Mouse (Mus musculus): ENCODE results near the gene Gm15217.

Gene Gm15217

DNA sequence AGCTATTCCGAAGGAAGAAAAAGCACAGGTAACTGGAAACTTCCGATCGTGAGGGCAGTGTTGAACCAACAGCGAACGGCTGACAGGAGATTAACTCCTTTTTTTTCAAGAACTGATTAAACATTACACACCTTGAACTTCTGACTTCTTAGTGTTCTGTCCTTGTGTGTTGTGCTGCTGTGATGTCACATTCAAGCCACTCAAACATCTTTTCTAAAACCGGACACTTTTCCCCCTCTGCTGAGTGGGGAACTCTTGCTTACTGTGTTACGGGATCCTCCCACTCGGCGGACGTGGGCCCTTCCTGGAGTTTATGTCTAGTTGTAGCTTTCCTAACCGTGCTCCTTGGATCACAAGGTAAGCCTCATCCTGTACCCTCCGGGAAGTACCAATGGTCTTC is at the start of gene Gm15217:
Gene Gm15217, plus strand, starts transcription at position 130 of the 400 bp plus-strand sequence.
- no peak for DNase-seq

DNA sequence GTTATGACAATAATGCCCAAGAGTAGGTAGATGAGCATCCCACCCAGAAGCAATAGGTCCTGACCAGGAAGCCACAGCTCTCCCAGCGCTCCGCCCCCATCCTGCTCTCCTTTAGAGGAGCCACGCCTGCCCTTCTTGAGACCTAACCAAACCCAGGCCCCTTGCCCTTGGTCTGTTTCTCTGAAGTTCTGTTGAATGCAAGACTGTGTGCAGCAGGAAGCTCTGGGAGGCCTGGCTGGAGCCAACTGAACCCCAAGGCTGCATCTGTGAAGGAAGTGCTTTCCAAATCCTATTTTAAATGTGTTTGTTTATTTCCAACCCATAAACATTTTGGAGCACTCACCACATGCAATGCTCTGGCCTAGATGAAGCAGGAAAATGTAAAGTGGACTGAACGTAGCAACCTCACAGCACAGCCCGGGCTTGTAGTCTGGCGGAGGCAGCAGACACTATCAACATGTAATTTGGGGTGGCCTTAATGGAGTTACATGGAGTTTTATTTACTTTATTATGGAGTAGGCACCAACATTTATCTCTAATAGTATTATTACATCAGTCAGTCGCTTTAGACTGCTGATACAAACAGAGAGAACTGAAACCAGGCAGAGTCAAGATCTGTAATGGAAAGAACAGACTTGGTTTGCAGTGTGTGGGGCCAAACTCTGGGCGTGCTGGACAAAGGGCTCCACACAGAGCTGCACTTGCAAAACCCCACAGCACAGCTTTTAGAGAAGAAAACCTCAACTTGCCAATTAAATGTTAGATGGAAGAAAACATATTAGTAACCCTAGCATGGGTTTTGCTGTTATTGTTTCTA is 45.6 kb upstream of the Gm15217 start:
- DNase-seq = no peak

DNA sequence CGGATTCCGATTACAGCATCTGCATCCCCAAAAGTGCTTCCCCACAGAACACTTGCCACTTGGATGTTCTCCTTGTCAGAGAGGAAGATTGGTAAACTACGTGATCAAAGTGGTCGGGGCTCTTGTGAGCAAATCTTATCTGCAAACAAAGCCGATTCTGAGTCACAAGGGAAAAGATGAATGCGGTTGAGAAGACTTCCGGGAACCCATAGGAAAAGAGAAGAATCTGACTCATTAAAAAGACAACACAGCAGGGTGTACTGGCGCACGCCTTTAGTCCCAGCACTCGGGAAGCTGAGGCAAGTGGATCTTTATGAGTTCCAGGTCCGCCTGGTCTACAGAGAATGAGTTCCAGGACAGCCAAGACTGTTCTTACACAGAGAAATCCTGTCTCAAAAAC is 40.4 kb upstream of the Gm15217 start:
- no peak for DNase-seq

DNA sequence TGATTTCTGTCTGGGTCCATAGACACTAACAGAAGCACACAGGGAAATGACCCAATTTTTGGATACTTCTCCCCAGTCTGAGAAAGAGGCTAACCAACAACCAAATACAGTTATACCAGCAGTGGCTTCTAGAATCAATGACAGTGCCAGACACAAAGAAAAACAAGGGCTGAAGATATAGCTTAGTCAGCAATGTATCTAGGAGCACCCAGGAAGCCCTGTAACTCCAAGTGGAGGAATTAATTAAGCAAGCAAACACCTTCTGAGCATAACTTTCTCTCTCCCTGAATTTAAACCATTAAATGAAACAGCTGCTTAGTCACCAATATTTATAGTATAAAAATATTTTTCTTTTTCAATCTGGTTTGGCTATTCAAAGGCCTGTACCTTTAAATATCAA is 34.5 kb upstream of the Gm15217 start:
- DNase-seq = no peak

DNA sequence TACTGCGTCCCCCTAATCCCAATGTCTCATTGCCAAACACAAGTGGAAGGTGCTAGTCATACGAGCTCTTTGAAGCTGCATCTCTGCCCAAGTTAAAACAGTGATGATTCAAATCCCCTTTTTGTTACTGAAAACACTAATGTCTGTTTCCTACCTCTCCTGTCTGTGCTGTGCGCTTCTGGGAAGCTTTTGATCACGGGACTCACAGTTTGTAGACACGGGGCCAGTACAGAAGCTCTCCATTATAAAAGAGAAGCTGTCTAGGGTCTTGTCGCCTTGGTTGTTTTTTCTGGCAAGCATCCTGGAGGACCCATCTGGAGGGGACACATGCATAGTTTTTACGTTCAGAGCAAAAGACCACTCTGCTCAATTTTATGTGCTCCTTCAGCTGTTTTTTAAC is 21.9 kb upstream of the Gm15217 start:
- DNase-seq = no peak

DNA sequence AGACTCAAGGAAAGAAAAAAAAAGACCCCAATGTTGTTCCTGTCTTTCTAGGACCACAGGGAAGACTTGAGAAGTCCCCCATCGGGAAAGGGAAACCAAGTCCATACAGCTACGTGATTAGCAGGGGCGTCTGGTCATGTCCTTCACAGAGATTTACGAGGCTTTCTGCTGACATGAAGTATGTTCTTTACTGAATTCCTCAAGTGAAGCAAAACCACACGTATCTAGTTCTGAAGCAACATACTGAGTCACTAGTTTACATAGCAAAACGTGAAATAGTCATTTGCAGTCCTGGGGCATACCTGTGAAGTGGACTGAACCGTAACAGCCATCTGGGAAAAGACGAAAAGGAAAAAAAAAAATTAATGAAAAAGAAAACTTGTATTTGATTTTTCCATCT is 21.5 kb upstream of the Gm15217 start:
- no peak for DNase-seq

DNA sequence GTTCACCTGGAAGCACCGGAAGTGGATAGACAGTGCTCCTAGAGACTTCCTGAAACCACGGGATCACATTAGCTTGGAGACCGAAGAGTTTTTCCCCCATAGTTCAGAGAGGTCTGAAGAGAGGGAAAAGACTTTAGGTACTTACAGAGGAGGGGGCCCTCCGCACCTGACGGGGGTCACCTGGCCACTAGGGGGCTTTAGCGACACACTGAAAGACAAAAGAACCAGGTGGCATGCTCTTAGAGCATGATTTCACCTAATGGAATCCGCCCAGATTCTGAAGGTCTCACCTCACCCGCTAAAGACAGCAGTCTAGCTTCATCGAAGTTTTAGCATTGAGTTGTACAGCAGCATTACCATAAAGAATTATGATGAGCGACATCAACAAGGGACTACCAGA is 16.0 kb upstream of the Gm15217 start:
- no peak for DNase-seq

DNA sequence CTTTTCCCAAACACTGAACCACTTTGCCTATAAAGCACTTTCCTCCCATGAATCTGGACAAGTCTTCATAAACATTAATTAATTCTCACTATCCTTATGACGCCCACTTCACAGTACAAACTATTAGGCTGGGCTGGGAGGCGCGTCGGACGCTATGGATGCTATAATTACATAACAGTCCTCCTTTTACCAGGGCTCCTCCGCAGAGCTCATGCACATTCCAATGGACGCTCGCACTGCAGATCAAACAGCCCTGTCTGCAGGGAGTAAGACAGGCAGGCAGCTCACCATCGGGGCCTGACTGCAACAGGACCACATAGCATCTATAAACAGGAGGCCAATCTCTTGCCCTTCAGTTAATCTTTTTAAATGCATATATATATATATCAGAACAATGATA is 6.8 kb upstream of the Gm15217 start:
- no peak for DNase-seq

DNA sequence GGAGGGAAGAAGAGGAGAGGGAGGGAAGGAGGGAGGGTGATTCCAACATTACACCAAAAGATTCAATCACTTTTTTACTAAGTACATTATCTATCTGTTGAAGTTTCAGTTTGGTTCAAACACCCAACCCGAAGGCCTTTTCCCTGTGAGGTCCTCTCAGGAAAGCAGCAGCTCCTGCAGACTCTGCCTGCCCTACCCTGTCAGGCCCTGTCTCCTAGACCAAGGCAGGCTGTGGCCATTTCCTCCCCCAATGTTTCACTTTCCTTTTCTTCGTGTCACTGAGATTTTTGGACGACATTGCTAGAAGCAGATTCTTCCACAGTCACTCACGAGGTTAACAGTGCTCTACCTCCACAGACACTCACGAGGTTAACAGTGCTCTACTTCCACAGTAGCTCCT is 3.4 kb upstream of the Gm15217 start:
- no peak for DNase-seq

DNA sequence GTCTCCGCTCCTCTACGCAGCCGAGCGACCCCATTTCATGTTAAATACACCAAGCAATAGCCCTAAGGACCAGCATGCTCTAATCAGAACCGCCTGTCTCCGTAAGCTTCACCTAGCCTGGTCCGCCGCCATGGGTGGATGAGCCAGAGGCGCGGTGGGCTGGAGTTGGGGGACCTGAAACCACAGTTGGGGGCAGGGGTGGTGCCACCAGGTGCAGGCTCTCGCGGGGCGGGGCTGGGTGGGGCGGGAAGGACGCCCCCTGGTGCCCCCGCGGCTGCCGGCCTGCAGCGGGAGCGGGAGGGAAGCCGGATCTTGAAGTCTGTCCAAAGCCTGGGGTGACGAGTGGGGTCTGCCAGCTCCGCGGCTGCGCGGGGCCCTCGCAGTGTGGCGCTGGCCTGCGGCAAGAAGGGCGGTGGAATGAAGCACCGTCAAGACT is 1.1 kb downstream of the Gm15217 start:
- DNase-seq = peak; percentile 59

DNA sequence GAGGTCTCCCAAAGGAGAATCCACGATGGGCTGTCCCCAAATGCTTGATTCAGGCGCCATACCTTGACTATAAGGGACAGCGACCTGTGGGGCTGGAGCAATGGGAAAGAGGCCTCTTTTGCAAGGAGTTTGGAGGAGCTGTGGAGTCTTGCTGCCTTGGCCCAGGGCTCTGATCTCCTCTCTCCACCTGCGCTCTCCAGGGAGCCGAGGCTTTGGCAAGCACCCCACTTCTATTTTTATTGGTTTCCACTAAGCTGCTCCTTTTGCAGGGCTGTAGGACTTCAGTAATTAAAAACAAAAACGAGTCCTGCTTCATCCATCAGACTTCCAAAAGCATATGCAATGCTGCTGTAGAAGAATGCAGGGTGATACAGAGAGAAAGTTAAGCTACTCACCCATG is 2.2 kb downstream of the Gm15217 start:
- no peak for DNase-seq

DNA sequence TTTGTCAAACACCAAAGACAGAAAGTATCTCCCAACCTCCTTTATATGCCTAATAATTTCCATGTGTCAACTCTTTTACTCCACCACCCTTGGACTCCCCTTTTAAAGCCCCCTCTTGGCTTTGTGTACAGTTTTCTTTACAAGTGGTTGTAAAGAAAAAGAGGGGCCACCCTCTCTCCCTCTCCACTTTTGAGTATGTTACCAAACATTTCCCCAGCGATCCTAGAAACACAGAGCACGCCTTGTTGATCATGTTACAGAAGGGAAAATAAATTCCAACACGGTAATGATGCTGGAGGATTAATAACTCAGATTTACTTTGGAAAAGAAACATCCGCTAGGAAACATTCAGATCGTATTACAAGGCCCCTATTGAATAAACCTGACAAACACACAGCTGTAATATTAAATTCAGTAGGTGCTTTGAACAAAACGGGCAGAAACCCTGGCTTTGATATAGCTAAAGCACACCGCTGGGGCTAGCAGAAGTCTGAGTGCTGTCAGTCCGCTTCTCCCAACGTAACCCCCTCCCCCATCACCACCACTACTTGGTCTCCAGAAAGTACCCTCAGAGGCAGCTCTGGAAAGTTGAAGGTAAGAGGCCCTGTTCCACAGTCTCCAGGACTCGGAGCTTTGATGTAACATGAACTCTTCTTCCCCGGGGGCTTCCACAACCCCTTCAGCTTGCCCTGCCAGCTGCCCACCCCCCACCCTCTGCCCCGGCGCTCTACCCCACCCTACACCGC is 5.9 kb downstream of the Gm15217 start:
- DNase-seq = no peak

DNA sequence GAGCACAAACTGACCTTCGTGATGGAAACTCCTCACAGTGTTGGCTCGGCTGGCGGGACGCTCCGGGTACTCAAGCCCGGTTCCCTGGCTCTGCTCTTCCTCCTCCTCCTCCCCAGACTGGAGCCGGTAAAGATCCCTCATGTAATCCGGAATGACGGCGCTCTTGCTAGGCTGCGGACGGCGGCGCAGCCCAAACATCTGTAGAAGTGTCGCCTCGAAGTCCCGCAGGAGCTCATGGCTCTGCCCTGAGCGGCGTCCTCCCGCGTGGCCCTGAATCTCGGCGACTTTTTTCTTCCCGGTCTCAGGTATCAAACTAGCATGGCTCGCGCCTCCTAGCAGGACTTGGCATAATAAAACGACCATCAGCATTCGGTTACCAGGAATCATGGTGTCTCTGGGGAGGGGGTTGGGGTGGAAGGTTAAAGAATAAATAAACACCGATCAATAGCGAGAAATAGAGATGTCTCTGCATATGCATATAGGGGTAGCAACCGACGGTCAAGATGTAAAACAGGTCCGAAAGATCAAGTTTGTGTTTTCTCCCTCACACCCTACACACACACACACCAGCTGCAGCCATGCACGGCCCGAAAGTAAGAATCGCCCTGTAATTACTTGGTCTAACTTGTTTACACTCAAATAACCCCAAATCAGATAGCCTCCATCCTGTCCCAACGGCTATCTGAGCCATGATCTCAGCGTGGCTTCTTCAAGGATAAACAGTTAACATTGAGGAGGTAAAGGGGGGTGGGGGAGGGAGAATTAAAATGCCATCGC is 6.7 kb downstream of the Gm15217 start:
- peak; percentile 46 for DNase-seq

DNA sequence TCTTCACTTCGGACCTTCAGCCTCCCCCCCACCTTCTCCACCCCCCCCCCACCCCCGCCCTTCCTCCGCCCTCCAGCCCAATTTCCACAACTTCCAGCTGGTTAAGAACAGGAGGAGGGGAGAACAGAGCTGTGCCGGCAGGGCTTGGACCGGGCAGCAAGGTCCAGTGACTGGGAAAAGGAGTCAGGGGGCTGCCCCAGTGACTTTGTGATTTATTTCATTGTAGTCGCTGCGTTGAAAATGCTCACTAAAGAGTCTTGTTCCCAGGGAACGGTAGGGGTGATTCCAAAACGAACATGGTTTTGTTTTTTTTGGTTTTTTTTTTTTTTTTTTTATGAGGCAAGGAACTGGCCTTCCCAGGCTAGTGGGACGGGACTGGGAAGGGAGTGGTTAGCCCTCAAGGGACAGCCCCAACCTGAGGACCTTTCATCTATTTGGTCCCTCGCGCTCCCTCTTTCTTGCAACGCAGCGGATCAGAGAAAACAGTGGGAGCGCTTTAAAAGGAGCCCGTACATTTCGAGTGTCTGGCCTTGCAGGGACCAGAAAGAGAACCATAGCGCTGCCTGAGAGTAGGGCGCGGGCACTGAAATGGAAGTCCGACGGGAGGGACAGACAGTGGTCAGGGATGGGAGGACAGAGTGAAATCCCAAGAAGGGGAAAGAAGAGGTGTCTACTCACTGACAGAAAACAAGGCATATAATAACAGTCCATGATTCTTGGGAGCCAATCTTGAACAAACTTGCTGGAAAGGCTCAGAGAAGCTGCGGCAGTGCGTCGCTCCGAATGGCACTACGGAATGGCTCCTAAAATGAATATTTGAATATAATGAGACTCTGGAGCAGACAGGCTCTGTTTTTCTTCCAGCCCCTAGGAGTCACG is 7.5 kb downstream of the Gm15217 start:
- DNase-seq = no peak

DNA sequence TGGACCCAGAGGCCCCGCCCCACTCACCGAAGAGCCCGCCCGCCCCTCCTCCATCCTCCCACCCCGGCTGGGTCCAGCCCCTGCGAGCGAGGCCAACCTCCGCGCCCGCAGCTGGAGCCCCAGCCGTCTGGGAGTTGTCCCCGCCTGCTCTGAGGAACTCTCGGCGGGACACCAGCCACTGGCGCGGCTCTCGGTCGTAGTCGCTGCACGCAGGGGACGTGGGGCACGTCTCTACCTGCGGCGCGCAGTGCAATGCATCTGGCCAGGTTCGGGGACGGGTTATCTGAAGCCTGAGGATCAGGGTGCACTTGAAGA is 8.1 kb downstream of the Gm15217 start:
- peak; percentile 86 for DNase-seq

DNA sequence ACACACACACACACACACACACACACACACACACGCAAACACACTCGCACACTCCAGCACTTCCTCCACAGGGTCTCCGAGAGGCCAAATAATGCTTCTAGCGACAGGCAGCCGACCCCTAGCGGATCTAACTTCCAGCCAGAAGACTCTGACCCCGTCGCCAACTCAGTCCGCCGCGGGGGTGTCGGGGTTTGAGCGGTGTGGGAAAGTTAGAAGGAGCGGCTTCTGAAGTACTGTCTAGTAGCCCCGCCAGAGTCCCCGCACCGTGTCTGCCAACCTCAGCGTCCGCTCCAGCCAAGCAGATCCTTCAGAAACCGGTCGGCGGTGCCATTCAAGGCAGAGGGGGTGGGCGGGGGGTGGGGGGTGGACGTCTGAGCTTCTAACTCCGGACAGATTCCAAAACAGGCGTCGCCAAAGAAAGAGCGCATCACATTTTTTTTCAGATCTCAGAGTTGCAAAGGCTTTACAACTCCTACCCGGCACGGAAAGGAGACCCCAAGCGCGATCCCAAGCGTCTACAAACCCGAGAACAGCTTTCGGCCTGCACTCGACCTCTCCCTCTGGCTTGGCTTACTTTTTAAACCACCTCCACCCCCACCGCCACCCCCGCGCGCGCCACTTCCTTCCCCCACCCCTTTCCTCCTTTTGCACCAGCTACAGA is 8.7 kb downstream of the Gm15217 start:
- peak; percentile 67 for DNase-seq

DNA sequence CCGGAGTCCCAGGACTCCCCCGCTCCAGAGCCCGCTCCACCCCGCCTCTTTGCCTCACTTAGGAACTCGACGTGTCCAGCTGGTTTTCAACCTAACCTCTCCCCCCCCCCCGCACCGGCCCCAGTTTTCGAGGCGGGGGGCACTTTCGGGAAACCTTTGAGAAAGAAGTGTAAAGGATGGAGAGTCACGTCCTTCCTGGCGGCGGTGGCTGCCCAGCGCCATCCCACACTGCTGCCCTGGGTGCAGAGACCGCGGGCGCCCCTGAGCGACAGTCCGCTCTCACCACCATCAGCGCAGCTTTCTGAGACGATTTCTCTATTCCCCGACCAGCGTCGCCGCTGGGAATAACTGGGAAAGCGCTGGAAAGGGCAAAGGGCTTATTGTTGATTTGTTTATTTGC is 9.4 kb downstream of the Gm15217 start:
- peak; percentile 58 for DNase-seq

DNA sequence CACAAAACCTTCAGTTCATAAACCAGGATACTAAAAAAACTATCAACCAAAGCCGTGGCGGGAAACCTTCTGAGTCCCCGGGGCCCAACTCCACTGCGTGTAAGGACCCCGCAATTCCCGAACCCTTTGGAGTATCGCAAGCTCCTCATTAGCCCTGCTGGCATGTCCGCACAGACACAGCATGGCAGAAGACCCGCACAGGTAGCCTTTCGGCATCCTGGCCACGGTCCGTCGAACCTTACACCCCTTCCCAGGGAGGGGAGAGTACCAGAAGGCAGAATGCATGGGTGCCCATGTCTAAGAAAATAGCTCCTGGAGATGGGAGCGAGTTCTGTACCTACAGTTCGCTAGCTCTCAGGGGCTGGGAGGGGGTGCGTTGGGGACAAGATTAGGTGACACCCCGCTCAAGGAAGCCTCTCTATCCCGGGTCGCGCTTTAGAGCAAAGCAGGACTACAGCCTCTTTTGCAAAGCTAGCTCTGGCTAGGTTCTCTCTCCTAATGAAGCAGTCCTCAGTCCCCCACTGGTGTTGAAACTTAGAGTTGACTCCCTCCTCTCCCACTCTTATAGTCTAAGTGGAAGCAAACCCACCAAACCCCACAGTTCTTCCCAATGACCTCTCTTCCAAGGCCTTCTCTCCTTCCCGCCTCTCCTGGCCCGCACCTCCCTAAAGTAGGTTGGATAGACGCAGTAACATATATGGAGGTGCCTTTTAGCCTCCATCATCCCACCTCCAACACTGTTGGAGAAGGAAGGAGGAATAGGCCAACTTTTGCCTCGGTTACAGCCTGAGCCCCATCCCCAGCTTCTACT is 10.4 kb downstream of the Gm15217 start:
- no peak for DNase-seq

DNA sequence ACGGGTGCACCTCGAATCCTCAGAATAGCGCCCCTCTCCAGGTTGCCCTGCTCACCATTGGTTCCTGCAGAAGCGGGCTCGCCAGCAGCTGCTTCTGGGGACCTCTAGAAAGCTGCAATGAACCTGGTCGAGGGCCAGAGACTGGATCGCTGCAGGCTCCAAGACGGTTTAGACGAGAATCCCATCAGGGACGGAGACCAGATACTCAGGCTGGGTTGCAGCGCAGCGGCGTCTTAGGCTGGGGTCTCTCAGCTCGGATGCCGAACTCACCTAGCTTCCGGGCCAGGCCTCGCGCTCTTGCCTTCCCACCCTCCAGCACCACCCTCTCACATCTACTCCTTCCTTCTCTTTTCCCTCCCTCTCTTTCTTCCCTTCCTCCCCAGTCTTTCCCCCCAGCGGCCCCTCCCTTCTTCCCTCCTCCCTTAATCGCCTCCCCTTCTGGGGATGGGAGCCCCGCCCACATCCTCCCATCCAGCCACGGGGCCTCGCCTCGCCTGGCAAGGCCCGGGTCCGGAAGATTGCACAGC is 11.1 kb downstream of the Gm15217 start, which contains the start of gene Bmp4:
Gene Bmp4, minus strand, starts transcription at position 421 of the 527 bp plus-strand sequence.
- peak; percentile 57 for DNase-seq

DNA sequence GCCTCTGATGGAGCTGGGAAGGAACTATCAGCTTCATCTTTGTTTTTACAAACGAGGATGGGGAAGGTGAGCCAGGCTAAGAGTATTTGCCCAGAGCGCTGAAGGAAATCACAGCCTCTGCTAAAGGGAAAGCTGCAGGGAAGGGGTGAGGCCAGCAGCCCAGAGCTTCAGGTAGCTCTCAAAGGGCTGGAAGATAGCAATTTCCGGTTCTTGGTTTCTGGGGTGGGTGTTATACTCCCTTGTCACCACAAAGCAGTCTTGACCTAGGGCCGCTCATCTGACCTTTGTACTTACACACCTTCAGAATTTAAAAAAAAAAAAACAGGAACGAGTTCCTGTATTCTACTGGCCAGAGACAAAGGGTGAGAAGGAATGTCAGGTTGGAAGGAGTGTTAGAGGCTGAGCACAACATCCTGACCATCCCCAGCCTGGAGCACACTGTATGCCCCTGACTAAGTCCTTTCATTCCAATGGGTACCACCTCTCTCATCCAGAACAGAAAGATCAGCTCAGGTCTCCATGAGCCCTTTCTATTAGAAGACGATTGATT is 12.5 kb downstream of the Gm15217 start:
- DNase-seq = no peak

Measured in retina, postnatal 1 day (tissue).